Mouse (Mus musculus) embryo, embryonic 11 days (tissue): ENCODE data around the gene Flcn.
A peak's percentile ranks its signal among the peaks of the same experiment; 100 is the strongest.
"Not testable (repeated sequence)": the region's sequence is repeated elsewhere in the genome, so short reads cannot be mapped to it uniquely, and the experiment has no call there.

Experiments used
- DNase-seq: peaks from one replicate; pipeline ENCODE4 v3.0.0-alpha.2; 2015

Gene Flcn

DNA sequence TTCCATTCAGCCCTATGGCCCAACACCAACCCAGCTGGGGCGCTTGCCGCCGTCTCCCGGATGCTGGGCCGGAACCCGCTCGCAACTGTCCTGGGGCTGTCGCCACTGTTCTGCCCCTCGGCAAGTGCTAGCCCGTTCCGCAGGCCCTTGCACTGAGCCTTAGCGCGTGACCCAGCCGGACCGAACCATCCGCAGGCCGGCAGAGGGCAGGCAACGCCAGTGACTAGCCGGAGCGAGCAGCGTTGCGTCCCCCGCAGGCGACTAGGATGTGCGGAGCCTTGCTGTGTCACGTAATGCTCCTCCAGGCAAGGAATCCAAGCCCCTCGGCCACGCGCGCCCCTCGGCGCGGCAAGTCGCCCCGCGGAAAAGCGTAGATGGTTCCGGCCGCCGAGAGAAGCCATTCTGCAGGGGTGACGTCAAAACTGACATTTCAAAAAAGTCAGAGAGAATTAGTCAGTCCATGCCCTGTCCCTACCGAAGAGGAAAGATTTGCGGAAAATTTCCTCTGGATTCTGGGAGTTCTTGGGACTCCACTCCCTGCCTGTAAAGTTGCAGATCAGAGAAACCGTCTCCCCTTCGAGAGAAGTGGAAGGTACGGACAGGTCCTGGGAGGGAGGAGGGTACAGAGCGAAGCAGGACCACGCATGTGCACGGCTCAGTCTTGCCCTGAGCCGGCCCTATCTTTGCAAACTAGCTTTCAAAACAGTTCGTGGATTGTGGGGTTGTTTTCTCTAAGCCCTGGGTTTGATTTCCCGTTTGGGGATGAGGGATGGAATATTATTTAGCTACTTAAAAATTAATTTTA lies at the start of gene Flcn:
Flcn (minus strand) TSS at position 347 of the 805 bp plus-strand sequence.
- peak; percentile 89 for DNase-seq

DNA sequence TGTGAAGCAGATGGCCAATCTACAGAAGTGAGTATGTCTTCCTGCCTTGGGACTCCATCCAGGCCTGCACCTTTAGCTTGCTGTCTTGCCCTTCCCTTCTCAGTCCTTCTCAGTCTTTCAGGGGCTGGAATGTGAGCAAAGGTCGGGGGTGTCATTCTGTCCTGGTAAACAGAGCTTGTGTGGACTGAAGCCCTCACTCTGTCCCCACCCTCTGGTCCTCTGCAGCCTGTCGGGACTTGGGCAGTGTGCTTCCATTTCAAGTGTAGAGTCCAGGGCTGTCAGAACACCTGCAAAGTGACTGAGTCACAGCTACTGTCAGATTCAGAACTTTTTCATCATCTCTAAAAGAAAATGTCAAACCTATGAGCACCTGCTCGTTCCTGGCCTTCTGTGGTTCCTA lies 43.0 kb upstream of the Flcn start:
- DNase-seq = no peak

DNA sequence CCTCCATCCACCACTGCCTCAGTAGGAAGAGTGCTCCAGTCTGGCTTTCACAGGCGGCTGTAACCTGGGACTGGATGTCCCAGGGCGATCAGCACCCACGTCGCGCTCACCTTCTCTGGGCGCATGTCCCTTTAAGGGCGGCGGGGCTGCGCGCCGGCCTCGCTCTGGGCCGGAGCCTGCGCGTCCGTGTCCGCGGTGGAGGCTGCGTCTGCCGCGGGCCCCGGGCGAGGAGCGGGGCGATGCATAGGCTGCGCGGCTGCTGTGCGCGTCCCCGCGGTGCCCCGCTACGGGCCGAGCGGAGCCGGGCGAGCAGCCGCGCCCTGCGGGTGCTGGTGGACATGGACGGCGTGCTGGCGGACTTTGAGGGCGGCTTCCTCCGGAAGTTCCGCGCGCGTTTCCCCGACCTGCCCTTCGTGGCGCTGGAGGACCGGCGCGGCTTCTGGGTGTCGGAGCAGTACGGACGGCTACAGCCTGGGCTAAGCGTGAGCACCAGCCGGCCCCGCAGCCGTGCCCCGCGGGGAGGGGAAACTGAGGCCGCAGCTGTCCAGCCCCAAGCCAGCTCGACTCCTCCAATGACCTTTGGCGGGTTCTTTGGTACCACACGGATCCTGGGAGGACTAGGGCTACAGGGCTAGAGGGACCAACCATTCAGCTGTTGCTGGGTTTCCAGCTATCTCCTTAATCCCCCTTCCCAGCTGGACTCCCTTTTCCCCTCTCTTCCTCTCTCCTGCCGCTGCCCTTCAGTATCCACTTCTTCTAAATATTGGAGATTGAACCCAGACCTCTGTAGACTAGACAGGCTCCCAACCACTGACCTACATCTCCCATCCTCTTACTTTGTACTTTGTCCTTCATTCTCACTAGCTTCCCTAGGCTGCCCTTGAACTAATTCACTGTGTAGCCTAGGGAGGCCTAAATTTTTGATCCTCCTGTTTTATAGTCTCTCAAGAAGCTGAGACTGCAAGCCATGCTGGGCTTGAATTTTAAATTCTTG lies 38.4 kb upstream of the Flcn start:
- peak; percentile 88 for DNase-seq

DNA sequence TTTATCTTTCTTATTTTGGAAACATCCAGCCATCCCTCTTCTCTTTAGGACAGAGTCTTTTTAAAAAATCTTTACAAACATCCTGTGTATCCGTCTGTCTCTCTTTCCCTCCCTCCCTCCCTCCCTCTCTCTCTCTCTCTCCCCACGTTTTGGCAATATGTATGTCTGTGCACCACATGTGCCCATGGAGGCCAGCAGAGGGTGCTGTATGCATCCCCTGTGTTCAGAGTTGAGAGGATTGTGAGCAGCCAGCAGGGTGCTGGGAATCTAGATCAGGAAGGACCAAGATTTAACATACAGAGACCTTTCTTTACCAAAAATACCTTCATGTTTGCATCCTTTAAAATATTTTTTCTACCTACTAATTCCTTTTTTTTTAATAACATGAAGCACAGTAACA lies 37.3 kb upstream of the Flcn start:
- peak; percentile 70 for DNase-seq

DNA sequence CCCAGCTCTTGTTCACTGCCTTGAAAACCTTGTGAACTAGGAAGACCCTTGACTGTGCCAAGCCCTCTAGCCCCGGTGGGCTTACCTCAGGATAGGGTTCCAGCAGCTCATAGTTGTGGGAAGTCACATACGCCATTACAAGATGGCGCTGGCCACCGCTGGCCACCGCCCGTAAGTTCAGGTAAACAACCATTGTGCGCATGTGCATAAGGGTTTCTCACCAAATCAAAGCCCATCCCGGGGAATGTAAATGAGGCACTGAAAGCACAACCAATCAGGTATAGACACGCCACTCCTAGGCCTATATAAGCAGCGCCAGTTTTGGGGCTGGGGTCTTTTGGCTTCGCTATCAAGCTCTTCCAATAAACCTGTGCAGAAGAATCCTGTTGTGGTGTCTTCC lies 36.5 kb upstream of the Flcn start:
- DNase-seq = no peak

DNA sequence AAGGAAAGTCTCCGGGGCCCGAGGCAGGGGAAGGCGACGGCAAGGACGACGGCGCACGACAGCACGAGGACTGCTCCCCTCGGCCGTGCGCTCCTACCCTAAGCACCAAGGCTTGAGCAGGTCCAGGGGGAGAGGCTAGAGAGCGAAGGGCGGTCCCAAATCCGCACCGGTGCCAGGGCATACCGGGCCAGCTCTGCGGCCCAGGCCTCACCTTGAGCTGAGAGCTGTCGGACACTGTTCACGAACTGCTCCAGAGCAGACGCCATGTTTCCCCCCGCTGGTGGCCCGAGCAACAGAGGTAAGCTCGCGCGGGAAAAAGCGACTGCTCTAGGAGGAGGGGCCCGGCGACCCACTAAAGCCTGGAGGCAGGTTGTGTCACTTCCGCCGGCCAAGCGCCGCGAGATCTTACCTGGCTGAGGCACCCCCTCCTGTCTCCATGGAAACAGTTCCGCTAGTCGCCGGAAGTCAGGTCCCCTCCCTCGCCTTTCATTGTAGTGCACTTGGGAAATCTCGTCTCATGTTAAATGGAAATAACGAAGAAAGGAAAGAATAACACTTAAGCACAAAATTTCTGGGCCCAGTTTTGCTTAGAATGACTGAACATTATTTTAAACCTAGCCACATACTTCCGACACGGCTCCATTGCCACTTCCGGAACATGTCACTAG lies 29.8 kb upstream of the Flcn start, which contains the start of gene Cops3:
Cops3 (minus strand) TSS at position 380 of the 668 bp plus-strand sequence.
- DNase-seq = peak; percentile 99

DNA sequence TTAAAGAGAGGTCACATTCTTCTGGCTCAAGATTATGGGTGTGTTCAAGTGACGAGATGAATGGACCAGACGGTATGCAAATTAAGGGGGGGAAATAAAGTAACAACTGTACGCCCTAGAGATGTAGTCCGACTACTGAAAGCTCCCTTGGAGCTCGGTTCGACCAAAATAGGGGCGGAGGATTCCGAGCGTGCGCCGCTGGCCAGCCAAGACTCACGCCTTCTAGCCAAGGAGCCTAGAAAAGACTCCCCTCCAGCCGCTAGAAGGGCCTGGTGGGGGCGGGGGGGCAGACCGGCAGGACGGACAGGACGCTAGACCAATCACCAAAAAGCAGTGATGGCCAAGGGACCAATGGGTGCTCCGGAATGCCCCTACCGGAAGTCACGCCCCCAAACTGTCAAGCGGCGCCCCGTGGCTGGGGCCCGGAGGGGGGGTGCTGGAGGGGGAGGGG lies 29.2 kb upstream of the Flcn start, which contains the start of gene Nt5m:
Nt5m (plus strand) TSS at position 440 of the 451 bp plus-strand sequence.
- DNase-seq = peak; percentile 96

DNA sequence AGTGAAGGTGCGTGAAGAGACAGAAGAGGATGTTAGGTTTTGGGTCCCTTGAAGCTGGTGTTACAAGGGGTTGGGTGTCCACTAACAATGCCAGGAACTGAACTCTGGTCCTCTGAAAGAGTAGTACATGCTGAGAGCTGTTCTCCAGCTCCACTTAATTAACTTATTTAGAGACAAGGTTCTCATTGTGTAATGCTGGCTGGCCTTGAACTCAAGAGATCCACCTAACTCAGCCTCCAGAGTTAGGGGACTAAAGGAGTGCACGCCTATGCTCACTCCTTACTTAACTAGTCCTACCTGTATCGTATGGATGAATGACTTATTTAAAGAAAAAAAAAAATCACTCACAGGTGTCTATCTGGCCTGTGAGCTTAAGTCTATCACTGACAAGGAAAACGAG lies 28.6 kb upstream of the Flcn start:
- no peak for DNase-seq

DNA sequence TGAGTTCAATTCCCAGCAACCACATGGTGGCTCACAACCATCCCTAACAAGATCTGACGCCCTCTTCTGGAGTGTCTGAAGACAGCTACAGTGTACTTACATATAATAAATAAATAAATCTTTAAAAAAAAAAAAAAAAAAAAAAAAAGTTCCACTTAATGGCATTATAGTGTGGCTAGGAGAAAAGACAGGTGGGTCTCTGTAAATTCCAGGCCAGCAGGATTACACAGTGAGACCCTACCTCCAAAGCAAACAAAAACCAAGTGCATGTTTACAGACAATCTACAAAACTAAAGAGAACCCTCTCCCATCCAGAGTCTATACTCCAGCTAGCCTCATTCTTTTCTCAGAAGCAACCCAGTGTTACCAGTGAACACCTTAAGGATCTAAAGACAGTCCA lies 28.0 kb upstream of the Flcn start:
- DNase-seq = not testable (repeated sequence)

DNA sequence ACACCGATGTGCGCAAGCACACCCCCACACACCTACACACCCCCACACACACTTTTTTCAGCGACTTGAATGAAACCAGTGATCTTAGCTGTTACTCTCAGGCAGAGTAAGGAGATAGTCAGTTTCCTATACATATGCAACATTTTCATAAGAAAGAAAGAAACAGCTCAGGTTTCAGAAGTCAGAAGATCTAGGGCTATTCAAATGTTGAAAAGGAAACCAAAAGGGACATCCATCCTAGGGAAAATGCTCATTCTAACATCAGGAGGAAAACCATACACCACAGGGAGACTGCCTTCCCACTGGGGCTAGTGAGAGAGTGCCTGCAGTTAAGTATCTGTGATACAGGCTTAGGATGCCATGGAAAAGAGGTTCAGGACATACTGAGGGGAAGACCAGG lies 11.8 kb upstream of the Flcn start:
- no peak for DNase-seq

DNA sequence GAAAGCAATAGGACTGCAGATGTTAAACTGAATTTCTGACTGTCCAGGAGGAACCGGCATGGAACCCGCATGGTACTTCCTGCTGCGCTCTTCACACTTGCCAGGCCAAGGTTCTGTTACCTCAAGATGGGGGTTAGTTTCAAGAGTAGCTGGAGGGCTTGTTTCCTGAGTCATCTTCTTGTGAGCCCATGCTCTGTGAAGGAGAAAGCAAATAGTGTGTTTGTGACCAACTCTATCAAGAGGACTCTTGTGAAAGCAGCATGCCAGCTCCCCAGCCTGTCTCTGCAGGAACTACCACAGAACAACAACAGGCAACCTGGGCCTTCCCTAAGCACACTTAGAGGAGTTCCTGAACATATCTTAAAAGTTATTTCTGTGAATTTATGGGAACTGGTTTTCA lies 8.1 kb upstream of the Flcn start:
- DNase-seq = no peak

DNA sequence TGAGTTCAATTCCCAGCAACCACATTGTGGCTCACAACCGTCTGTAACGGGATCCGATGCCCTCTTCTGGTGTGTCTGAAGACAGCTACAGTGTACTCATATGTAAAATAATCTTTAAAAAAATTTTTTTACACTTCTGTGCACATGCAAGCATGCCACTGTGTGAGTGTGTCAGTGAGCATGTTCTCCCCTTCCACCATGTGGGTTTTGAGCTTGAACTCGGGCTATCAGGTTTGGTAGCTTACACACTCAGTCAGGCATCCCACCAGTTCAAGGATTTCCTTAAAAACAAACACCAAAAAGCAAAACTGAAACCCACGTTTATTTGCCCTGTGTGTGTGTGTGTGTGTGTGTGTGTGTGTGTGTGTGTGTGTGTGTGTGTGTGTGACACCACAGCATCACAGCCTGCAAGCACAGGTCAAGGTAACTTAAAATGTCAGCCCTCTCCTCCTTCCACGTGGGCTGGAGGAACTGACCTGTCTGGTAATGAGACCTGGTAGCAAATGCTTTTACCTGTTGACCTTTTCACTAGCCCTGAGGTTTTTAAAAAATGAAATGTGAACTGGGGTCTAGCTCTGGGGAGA lies 5.8 kb upstream of the Flcn start:
- DNase-seq = no peak

DNA sequence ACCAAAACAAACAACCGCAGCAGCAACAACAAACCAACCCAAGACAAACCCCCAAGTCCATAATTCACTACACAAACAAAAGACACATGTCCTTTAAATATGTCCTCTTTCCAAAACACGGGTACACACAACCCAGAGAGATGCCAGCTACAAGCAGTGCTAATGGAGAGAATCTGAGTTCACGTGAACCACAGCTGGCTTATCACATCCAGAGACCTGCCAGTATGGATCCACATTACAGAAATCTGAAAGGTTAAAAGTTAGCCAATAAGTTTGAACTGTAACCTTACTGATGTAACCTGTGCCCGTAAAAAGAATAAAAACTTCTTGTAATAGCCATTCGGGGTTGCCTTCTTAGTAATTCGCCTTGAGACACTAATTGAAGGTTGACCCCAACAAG lies 5.1 kb upstream of the Flcn start:
- DNase-seq = no peak

DNA sequence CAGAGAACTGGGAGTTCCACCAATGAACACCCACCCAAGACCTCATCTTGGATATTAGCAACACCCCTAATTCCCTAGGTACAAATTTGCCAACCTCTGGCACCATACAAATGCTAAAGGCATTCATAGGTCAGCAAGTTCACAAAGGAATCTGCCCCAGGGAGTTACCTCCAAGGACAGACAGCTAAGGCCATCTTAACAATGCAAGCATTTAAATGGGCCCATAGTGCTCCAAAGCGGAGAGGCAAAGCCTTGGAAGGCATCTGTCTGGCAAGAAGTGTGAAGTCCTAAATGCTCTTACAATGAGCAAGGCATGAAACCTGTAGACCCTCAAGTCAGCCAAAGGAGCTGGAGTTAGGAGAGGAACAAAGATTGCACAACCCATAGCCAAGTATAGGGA lies 4.5 kb upstream of the Flcn start:
- no peak for DNase-seq

DNA sequence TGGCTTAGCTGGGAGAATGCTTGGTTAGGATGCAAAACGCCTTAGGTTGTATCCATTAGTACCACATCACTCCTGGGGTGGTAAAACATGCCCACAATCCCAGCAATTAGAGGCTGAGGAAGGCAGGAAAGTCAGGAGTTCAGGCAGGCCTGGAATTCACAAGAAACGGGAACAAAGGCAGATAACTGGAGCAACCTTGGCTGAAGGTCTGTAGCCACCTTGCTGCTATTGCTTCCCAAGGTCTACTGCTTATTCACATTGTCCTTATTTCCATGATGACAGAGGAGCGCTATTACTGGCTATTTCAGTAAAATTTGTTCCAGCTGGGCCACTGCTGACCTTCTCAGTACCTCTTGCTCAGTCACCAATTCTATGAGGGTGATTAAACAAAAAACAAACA lies 3.5 kb upstream of the Flcn start:
- no peak for DNase-seq

DNA sequence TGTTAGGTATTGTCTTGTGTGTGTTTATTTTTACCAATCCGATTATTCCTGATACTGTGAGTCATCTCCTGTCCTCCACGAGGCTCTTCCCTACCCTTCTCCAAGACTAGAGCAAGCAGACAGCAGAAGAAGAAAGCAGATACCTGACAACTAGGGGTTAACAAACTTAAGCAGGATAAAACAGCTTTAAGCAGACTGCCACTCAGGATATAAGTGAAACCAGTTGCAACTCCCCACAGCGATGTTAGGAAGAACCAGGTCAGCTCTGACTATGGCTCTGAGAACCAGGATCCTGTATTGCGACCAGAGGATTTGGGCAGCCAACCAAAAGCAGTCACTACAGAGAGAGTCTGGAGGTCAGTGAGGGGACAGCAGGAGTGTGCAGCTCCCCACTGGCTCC lies 1.4 kb upstream of the Flcn start:
- no peak for DNase-seq

DNA sequence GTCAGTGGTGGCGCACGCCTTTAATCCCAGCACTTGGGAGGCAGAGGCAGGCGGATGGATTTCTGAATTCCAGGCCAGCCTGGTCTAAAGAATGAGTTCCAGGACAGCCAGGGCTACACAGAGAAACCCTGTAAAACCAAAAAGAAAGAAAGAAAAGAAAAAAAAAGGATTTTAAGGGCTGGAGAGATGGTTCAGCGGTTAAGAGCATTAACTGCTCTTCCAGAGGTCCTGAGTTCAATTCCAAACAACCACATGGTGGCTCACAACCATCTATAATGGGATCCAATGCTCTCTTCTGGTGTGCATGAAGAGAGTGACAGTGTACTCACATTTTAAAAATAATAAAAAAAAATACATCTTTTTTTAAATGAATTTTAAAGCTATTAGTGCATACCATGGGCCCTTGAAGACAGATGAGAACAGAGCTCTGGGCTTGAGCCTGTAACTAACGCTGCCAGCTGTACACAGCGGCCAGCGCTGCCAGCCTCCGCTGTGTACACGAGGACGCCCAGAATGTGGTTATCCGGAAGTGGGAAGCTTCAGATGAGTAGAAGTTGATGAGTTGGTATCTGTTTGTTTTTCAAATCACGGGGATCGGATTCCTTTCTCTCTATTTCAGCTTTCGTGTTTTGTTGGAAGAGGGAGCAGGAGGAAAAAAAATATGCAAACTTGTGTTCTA lies 803 bp upstream of the Flcn start:
- DNase-seq = no peak

DNA sequence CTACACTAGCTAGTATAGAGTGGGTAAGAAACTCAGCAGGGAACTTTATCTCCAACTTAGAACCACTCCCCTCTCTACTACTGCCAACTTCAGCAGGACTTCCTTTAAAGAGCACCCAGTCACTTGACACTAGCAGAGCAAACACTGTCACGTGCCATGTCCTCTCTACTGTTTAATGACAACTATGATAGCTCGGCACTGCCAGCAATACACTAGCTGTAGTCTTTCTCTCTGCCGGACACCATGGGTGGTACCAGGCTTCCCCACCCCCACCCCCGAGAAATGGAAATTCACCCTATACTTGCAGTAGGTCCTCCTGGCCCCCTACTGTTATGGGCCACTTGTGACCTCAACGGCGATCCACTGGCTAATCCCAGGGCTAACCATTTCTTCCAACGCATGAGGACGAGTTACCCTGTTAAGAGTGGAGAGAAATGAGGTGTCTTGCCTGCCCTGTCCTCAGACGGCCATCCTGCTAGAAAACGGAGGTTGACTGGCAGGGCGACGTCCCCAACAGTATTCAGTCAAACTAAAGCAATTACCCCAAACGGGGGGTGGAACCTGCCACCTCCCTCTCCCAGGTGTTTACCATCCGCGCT lies 646 bp downstream of the Flcn start:
- peak; percentile 19 for DNase-seq

DNA sequence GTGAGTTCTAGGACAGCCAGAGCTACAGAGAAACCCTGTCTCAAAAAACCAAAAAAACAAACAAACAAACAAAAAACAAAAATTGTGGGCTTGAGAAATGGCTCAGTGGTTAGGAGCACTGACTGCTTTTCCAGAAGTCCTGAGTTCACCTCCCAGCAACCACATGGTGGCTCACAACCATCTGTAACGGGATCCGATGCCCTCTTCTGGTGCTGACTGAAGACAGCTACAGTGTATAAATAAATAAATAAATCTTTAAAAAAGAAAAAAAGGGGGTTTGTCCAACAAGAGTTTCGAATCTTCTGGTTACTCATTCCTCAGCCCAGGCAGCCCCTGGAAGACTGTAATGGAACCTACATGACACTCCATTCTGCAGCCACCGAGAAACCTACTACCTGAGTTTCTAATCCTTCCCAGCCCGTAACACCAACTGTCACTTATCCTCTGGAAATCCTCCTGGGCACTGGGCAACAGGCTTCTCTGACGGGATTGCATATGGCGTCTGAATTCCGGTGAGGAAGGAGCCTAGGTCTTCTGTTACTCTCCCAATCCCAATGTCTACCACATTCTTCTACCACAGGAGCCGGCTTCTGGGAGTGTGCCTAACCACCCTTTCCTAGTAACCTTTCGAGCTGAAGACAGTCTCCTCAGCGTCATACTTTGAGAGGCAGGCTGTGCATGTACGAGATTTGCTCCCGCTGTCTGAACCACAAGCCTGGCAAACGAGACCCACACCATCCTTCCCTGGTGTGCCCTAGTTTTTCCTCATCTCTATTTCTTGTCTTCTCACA lies 1.5 kb downstream of the Flcn start:
- no peak for DNase-seq

DNA sequence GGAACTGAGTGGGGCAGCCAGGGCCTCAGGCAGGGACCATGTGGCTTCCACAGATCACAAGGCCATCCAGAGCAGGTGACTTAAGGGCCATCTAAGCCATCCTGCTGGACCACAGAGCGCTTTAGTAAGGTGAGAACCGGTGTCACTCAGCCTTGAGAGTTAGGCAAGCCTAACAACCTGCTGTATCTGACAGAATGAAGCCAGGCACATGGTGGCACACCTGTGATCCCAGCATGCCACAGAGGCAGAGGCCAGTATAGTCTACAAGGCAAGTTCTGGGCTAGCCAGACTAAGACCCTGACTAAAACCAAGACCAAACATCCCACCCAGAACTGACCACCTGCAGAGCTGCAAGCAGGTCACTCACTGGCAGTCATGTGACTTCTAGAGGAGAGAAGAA lies 4.2 kb downstream of the Flcn start:
- no peak for DNase-seq

DNA sequence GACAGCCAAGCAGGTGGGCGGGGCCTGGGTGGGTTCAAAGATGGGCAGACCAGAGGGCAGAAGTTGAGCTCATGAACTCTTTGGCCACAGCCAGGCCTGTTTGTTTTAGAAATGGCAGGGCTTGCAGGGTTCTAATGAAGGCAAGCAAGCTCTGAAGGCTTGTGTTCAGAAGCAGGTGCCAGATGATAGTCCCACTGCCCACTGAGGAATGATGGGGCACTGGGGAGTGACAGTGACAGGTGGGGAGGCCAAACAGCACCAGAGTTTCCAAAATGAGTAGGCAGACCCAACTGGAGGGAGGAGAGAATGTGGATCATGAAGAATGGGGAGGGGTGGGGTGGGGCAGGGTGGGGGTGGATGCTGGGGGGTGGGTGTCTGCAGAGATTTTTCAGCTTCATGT lies 4.6 kb downstream of the Flcn start:
- DNase-seq = no peak
